Mouse (Mus musculus) lung, embryonic 16.5 days (tissue): ENCODE measurements around the gene Nfix. TPM values are rescaled to one million over a fixed set of nuclear protein-coding genes. Genes with fewer than 3 reads are reported as not detected.

Source experiments
- ATAC-seq: fragments of 200-750 bp; cut with Nextera tagmentation; 2 replicates; pipeline ENCODE4 v1.8.0; 2017; ENCODE audit warnings: low read depth, mild to moderate bottlenecking, moderate library complexity
- H3K27ac ChIP-seq: fragments of 300-500 bp; sonication (generic); 2 replicates; pipeline ENCODE4 v1.5.1; 2014; ENCODE audit warnings: mild to moderate bottlenecking, control low read depth, low read length
- H3K27me3 ChIP-seq: fragments of 300-500 bp; sonication (generic); 2 replicates; pipeline ENCODE4 v1.6.1; 2014; ENCODE audit warnings: low read depth, low read length, mixed read lengths; ENCODE audit not compliant: control insufficient read depth, insufficient read depth
- H3K36me3 ChIP-seq: fragments of 300-500 bp; sonication (generic); 2 replicates; pipeline ENCODE4 v1.6.1; 2014; ENCODE audit warnings: low read length; ENCODE audit not compliant: control insufficient read depth, insufficient read depth
- H3K4me1 ChIP-seq: fragments of 300-500 bp; sonication (generic); replicated peaks from 2 replicates; pipeline ENCODE4 v1.6.1; 2014; ENCODE audit warnings: low read length, mixed read lengths; ENCODE audit not compliant: control insufficient read depth, insufficient read depth
- H3K4me2 ChIP-seq: fragments of 300-500 bp; sonication (generic); 2 replicates; pipeline ENCODE4 v1.6.1; 2014; ENCODE audit warnings: low read depth, low read length, control low read depth
- H3K4me3 ChIP-seq: fragments of 300-500 bp; sonication (generic); 2 replicates; pipeline ENCODE4 v1.5.1; 2014; ENCODE audit warnings: mild to moderate bottlenecking, low read length, control low read depth
- H3K9ac ChIP-seq: fragments of 300-500 bp; sonication (generic); 2 replicates; pipeline ENCODE4 v1.6.1; 2014; ENCODE audit warnings: low read length, control low read depth
- H3K9me3 ChIP-seq: fragments of 300-500 bp; sonication (generic); 2 replicates; pipeline ENCODE4 v1.6.1; 2016; ENCODE audit warnings: low read length; ENCODE audit not compliant: control insufficient read depth
- WGBS: fragments of 180-500 bp; shearing (Covaris S2); extraction: QIAGEN DNeasy Blood & Tissue Kit; methylation state at CpG from one replicate; pipeline ENCODE4 v1.1.7; 2014; 5-methylcytosine and 5-hydroxymethylcytosine counted together
- polyA plus RNA-seq: library from polyadenylated mRNA; unstranded; fragments of >200 nt; fragmentation: Nextera tagmentation; extraction: Ambion mirVana; gene quantifications from 2 replicates; pipeline ENCODE4 v1.2.1, GENCODE M21; 2015

The Nfix gene
- polyA plus RNA-seq, 1 experiment from 2014 or later = 43.9 TPM

GRCm38 (mm10) chr8:84668081-84668480 lies 132.1 kb downstream of the Nfix start:
- no peak overlapping the region for H3K27ac ChIP-seq
- H3K27me3 ChIP-seq = no peaks in the 10 kb centered on the region
- H3K4me3 ChIP-seq = no peak overlapping the region
- no peak for ATAC-seq
- WGBS = 54% methylated on average over 1 of the region's 1 CpGs
- H3K9ac ChIP-seq = 0 out of 2 replicates have a peak overlapping the region, but pooled peaks have one; percentile 16
- H3K36me3 ChIP-seq = peaks cover 11% of the 10 kb centered on the region
- H3K9me3 ChIP-seq = no peaks in the 10 kb centered on the region
- H3K4me2 ChIP-seq = no peak overlapping the region
- H3K4me1 ChIP-seq = peaks cover 5% of the 10 kb centered on the region

DNA sequence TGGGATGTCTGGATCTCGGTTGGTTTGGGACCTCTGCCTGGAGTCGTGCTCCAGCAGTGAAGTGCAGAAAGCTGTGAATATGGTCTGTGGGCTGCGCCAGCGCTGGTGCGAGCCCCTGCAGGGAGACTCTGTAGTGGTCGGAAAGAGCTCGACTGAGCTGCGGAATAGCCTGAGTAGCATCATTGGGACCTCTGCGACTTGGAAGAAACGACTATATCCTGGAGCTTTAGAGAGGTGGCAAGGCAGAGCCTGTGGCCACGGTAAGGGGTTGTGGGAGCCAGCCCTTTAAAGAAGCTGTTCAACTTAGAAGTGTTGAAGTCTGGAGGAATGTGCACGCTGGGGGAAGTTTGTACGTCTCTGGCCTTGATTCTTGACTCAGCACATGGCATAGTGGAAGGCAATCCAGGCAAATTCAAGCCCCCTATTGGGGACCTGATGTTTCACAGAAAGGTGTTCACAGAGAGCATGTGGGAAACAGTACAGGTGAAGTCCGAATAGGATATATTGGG lies 134.7 kb downstream of the Nfix start:
- H3K4me2 ChIP-seq = peak overlapping the region; percentile 63
- peaks cover 6% of the 10 kb centered on the region for H3K4me1 ChIP-seq
- WGBS = 2% methylated on average over 14 of the region's 14 CpGs
- H3K9me3 ChIP-seq = no peaks in the 10 kb centered on the region
- H3K9ac ChIP-seq = peak overlapping the region; percentile 70
- ATAC-seq = no peak
- H3K27ac ChIP-seq = peak overlapping the region; percentile 99
- peak overlapping the region; percentile 86 for H3K4me3 ChIP-seq
- H3K36me3 ChIP-seq = peaks cover 6% of the 10 kb centered on the region; the same call in 1 of the 2 replicates
- no peaks in the 10 kb centered on the region for H3K27me3 ChIP-seq

- WGBS = under 1% methylated on average over 29 of the region's 29 CpGs
These were observed 135.4 kb downstream of the Nfix start for GRCm38 (mm10) chr8:84664566-84665384.

GRCm38 (mm10) chr8:84663483-84664327 lies 136.4 kb downstream of the Nfix start:
- ATAC-seq = peak; percentile 84
- H3K4me1 ChIP-seq = peaks cover 14% of the 10 kb centered on the region
- 2% methylated on average over 43 of the region's 43 CpGs for WGBS

More at GRCm38 (mm10) chr8:84664566-84665384, 135.4 kb downstream of the Nfix start:
- H3K4me3 ChIP-seq = peak overlapping the region; percentile 86
- 0 out of 2 replicates have a peak, but pooled peaks cover 4% of the 10 kb centered on the region for H3K36me3 ChIP-seq
- H3K9ac ChIP-seq = peak overlapping the region; percentile 70
- no peaks in the 10 kb centered on the region for H3K27me3 ChIP-seq
- peak overlapping the region; percentile 99 for H3K27ac ChIP-seq
- peak overlapping the region; percentile 63 for H3K4me2 ChIP-seq
- peak; percentile 31 for ATAC-seq
- H3K4me1 ChIP-seq = peaks cover 7% of the 10 kb centered on the region
- H3K9me3 ChIP-seq = no peaks in the 10 kb centered on the region

DNA sequence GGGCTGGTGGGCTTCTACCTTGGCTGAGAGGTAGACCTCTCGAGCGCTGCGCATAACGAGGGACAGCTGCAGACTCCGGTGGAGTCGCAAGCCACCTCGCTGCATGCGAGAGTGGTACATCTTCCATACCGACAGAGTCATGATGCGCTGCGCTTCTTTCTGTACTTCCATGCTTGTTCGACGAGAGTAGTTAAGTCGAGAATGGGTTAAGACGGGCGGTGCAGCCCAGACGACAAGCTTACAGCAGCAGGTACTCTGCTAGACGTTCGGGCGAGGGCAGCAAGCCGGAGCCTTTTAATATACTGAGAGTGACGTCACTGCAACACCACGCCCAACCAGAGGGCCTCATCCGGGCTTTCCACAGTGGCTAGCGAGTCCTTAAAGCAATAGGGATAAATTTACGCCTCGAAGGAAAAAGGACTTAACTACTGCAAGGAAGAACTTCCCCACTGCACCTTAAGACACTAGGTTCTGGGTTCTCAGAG lies 137.5 kb downstream of the Nfix start, which contains the start of gene Ier2:
Gene Ier2 (minus strand): TSS at position 272 of the 485 bp plus-strand sequence.
- peak within 1 kb of the TSS; percentile 93 for H3K9ac ChIP-seq
- peak within 1 kb of the TSS; percentile 94 for H3K27ac ChIP-seq
- H3K4me2 ChIP-seq = peak within 1 kb of the TSS; percentile 63
- under 1% methylated on average over 27 of the region's 27 CpGs for WGBS
- H3K27me3 ChIP-seq = no peaks in the 10 kb centered on the region
- no peaks in the 10 kb centered on the region for H3K9me3 ChIP-seq
- no peaks in the 10 kb centered on the region for H3K36me3 ChIP-seq
- H3K4me3 ChIP-seq = peak within 1 kb of the TSS; percentile 86
- ATAC-seq = peak; percentile 75
- peaks cover 19% of the 10 kb centered on the region for H3K4me1 ChIP-seq

More at GRCm38 (mm10) chr8:84663483-84664327, 136.4 kb downstream of the Nfix start:
- 0 out of 2 replicates have a peak, but pooled peaks cover 4% of the 10 kb centered on the region for H3K36me3 ChIP-seq
- H3K9ac ChIP-seq = peak overlapping the region; percentile 71
- peak overlapping the region; percentile 86 for H3K4me3 ChIP-seq
- peak overlapping the region; percentile 63 for H3K4me2 ChIP-seq
- no peaks in the 10 kb centered on the region for H3K27me3 ChIP-seq
- peak overlapping the region; percentile 99 for H3K27ac ChIP-seq
- H3K9me3 ChIP-seq = no peaks in the 10 kb centered on the region

DNA sequence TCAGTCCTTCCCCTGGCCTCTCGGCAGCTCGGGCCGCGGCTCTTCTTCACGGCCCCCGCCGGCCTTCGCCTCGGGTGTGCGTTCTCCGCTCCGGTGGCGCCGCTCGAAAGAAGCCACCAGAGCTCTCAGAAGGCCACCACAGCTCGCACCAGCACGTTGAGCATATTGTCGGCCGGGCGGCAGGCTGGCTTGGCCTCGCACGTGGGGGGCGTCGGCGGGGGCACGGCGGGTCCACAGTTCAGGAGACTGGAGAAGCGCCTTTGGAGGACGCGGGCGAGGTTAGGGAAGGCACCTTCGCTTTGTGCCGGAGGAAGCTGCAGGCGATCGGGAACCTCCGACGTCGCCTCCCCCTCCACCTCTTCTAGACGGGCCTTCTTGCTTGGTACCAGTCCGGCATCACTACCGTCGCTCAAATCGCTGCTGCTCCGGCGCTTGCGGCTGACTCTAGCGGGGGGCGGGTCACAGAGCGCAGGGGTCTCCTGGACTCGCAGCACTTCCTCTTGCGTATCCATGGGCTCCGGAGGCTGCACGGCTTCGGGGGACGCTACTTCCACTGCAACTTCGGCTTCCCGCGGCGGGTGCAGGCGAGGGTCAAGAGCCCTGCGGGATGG lies 138.1 kb downstream of the Nfix start:
- Histone ChIP-seq H3K9ac (peak overlapping the region; percentile 93), H3K4me2 (peak overlapping the region; percentile 63), H3K36me3 (no peaks in the 10 kb centered on the region), H3K4me3 (peak overlapping the region; percentile 86), H3K27me3 (no peaks in the 10 kb centered on the region), H3K27ac (peak overlapping the region; percentile 94), H3K9me3 (no peaks in the 10 kb centered on the region), H3K4me1 (peaks cover 25% of the 10 kb centered on the region)
- ATAC-seq = no peak
- under 1% methylated on average over 61 of the region's 61 CpGs for WGBS

GRCm38 (mm10) chr8:84661458-84661871 lies 138.7 kb downstream of the Nfix start:
- peak; percentile 48 for ATAC-seq

DNA sequence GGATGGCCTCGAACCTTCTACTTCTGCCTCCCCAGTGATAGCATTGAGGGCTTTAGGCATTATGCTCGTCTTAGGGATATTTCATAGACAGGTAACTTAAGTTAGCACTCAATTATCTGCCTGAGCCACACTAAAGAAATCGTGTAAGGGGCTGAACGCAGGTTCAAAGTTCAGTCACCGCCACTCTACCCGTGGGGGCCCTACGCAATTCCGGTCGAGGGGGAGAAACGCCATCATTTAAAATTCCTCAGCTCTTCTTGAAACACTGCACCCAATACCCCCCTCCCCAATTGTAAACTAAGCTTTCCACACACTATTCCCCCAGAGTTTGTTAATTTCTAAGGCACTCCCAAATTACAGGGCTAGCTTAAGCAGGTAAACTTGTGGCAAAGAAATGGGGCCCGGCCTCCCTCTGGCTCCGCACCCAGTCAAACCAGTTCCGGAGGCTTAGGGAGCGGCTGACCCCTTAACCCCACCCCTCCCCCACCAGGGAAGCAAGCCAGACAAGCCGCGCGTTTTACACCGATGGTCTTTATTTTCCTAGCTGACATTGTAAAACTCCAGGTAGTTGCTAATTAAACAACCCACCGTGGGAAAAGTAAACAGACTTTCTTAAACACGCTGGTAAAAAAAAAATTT lies 139.2 kb downstream of the Nfix start:
- WGBS = 2% methylated on average over 20 of the region's 20 CpGs
- Histone ChIP-seq H3K27ac (peak overlapping the region; percentile 94), H3K4me1 (peaks cover 34% of the 10 kb centered on the region)

More at GRCm38 (mm10) chr8:84661458-84661871, 138.7 kb downstream of the Nfix start:
- H3K27me3 ChIP-seq = no peaks in the 10 kb centered on the region
- peak overlapping the region; percentile 63 for H3K4me2 ChIP-seq
- peaks cover 29% of the 10 kb centered on the region for H3K4me1 ChIP-seq
- no peaks in the 10 kb centered on the region for H3K36me3 ChIP-seq
- H3K9me3 ChIP-seq = no peaks in the 10 kb centered on the region
- under 1% methylated on average over 24 of the region's 24 CpGs for WGBS
- peak overlapping the region; percentile 86 for H3K4me3 ChIP-seq
- peak overlapping the region; percentile 94 for H3K27ac ChIP-seq
- peak overlapping the region; percentile 93 for H3K9ac ChIP-seq

More for the DNA sequence above, 139.2 kb downstream of the Nfix start:
- Histone ChIP-seq H3K4me2 (peak overlapping the region; percentile 63), H3K27me3 (no peaks in the 10 kb centered on the region), H3K9me3 (no peaks in the 10 kb centered on the region), H3K36me3 (no peaks in the 10 kb centered on the region), H3K4me3 (peak overlapping the region; percentile 86), H3K9ac (peak overlapping the region; percentile 93)
- no peak for ATAC-seq
